Mouse (Mus musculus): ENCODE data around the gene Tmem132b.

Gene Tmem132b

DNA sequence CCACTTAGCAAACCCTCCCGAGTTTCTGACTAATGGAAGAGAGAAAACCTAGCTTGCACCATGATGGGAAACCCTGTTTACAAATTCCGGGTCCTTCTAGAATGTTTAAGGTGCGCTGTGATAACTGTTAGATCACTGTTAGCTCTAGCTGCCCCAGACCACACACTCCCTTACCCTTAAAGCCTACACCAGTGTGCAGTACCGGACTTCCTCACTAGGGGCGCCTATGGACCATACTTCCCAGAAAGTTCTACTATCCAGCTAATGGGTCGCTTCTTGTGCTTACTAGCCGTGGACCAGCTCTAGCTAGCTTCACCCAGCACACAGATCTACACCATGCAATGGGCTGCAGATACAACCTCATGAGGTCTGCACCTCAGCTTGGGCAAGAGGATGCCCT lies 195.2 kb downstream of the Tmem132b start:
- in situ Hi-C loops (cut with MboI; ENCODE audit: low pct_unique_long_range_greater_than_20kb in 1 of 2, low sequenced_read_pairs in 2 of 2, unreplicated experiment in 1 of 2): no loop called here

DNA sequence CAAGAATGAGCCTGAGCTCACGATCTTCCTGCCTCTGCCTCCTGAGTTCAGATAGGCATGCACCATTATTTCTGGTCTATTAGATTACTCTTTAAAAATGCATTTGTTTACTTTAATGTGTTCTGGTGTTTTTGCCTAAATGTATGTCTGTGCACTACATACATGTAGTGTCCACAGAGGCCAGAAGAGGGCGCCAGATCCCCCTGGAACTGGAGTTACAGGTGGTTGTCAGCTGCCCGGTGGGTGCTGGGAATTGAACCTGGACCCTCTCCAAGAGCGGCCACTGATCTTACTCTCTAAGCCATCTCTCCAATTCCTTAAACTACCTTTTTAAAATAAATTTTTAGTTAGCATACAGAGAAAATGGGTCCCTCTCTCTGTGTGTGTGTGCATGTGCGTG lies 195.9 kb downstream of the Tmem132b start:
- in situ Hi-C loops (cut with MboI; ENCODE audit: low pct_unique_long_range_greater_than_20kb in 1 of 2, low sequenced_read_pairs in 2 of 2, unreplicated experiment in 1 of 2): no loop called here

- in situ Hi-C loops (cut with MboI; ENCODE audit: low pct_unique_long_range_greater_than_20kb in 1 of 2, low sequenced_read_pairs in 2 of 2, unreplicated experiment in 1 of 2): no loop called here
These were observed 196.4 kb downstream of the Tmem132b start for GRCm38 (mm10) chr5:125727936-125728335.

DNA sequence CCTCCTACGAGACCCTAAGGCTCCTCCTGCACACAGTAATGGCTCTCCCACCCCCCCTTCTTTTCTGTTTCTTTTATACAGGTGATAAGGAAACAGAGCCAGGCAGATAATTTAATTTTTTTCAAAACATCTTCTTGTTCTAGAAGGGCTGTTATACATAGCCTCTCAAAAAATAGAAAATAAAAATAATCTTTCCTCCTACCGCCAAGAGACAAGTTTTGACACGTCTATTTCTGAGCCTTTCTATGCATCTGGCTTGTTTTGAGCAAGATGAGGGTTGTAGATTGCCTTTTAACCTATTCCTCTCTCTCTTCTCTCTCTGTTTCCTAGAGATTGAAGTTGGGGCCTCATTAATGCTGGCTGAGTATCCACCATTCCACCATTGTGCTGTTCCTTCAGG lies 196.9 kb downstream of the Tmem132b start:
- in situ Hi-C loops (cut with MboI; ENCODE audit: low pct_unique_long_range_greater_than_20kb in 1 of 2, low sequenced_read_pairs in 2 of 2, unreplicated experiment in 1 of 2): no loop called here

GRCm38 (mm10) chr5:125733806-125734205 lies 202.2 kb downstream of the Tmem132b start:
- in situ Hi-C loops (cut with MboI; ENCODE audit: low pct_unique_long_range_greater_than_20kb in 1 of 2, low sequenced_read_pairs in 2 of 2, unreplicated experiment in 1 of 2): no loop called here

DNA sequence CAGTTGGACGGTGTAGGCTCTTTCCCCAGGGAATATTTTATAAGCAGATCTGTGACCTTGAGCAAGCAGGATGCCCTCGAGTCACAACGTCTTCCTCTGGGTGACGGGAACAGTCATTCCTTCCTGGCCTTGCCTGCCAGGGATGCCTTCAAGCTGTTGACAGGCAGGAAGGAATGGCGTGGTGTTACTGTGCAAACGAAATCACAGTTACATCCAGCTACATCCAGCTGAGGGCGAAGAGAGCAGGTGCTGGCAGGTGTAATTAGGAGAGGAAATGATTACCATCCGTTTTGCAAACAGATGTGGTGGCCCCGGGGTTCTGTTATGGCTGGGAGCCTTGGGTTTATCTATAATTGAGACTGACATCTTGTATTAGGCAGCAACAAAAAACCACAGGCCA lies 205.5 kb downstream of the Tmem132b start:
- in situ Hi-C loops (cut with MboI; ENCODE audit: low pct_unique_long_range_greater_than_20kb in 1 of 2, low sequenced_read_pairs in 2 of 2, unreplicated experiment in 1 of 2): no loop called here

GRCm38 (mm10) chr5:125743503-125743902 lies 211.9 kb downstream of the Tmem132b start:
- in situ Hi-C loops (cut with MboI; ENCODE audit: low pct_unique_long_range_greater_than_20kb in 1 of 2, low sequenced_read_pairs in 2 of 2, unreplicated experiment in 1 of 2): no loop called here

- in situ Hi-C loops (cut with MboI; ENCODE audit: low pct_unique_long_range_greater_than_20kb in 1 of 2, low sequenced_read_pairs in 2 of 2, unreplicated experiment in 1 of 2): no loop called here
These were observed 214.2 kb downstream of the Tmem132b start for GRCm38 (mm10) chr5:125745727-125746126.

DNA sequence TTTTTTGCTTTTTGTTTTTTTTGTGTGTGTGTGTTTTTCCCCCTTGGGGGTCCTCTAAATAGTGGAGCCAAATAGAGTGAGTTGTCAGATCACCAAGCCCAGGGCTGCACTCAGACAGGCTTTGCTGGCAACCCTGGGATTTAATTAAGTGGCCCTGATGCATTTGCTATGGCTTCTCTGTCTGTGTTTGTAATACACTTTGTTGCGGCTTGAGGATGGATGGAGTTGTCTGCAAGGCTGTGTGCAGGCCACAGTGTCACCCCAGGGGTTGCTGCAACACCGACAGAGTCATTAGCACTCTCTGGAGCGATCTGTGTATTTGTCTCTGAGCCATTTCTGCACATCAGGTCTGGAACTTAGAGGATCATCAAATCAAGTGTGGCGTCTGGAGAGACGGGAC lies 219.9 kb downstream of the Tmem132b start:
- in situ Hi-C loops (cut with MboI; ENCODE audit: low pct_unique_long_range_greater_than_20kb in 1 of 2, low sequenced_read_pairs in 2 of 2, unreplicated experiment in 1 of 2): no loop called here

DNA sequence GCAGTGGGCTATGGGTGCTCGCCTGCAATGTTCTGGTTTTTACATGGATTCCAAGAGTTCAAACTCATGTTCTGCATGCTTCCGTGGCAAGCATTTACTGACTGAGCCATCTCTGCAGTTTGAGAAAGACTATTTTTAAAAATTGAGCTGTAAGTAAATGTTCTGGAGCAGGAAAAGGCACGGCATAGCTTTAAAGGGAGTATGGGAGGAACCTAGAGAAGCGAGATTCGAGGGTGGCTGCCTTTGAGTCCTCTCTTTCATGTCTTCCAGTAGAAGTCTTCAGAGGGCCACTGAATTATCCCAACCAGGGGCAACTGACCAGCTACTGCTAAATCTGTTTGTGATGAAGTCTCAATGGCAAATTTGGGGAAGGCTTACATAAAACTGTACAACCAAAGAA lies 221.0 kb downstream of the Tmem132b start:
- in situ Hi-C loops (cut with MboI; ENCODE audit: low pct_unique_long_range_greater_than_20kb in 1 of 2, low sequenced_read_pairs in 2 of 2, unreplicated experiment in 1 of 2): no loop called here

DNA sequence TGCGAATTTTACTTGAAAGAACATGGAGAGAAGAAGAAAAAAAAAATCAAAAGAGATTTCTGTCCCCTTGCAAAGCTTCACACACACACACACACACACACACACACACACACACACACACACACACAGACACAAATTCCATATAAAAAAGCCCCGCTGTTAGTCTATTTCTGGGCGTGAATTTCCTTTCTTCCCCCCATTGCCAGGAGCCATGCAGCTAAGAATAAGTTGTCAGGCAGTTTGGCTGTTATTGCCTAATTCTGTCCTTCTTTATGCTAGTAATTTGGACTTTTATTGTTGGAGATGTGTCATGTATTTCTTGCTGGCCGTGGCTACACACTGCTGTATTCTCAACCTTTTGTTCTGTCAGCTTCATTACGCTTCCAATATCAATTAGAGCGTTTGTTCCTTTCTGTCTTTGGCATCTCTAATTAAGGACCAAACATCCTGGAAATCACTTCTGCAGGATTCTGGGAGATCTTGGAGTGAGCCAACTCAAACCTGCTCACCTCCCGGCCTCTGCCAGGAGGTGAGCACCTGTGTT lies 225.5 kb downstream of the Tmem132b start:
- in situ Hi-C loops (cut with MboI; ENCODE audit: low pct_unique_long_range_greater_than_20kb in 1 of 2, low sequenced_read_pairs in 2 of 2, unreplicated experiment in 1 of 2): no loop called here

DNA sequence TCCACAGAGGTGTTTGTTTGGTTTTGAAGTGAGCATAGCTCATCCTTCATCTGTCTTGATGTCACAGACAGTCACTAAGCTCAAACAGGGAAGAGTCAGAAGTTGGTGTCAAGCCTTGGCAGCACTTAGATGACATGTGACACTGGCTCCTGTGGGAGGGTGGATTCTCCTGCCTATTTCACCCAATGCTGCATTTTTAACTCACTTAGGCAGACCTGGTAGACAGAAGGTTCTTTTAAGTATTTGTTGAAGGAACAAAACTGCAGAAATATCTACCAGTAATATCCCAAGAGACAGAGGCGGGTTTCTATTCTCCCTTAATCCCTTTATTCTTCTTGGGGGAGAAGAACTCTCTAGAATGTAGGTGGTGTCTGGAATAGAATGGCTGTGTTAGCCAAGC lies 226.9 kb downstream of the Tmem132b start:
- in situ Hi-C loops (cut with MboI; ENCODE audit: low pct_unique_long_range_greater_than_20kb in 1 of 2, low sequenced_read_pairs in 2 of 2, unreplicated experiment in 1 of 2): no loop called here

- in situ Hi-C loops (cut with MboI; ENCODE audit: low pct_unique_long_range_greater_than_20kb in 1 of 2, low sequenced_read_pairs in 2 of 2, unreplicated experiment in 1 of 2): no loop called here
These were observed 235.4 kb downstream of the Tmem132b start for GRCm38 (mm10) chr5:125766941-125767340.

DNA sequence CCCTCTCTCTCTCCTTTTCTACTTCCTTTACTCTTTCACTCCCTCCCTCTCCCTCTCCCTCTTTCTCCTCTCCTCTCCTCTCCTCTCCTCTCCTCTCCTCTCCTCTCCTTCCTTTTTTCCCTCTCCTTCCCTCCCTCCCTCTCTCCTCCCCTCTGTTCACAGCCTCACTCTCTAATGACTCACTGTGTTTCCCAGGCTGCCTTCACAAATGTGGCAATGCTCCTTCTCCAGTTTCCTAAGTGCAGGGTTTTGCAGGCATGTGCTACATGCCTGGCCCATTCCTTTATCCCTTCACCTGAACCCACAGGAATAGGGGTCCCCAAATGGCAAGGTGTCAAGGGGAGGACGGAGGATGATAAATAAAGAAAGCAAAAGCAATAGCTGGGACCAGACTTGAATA lies 236.4 kb downstream of the Tmem132b start:
- in situ Hi-C loops (cut with MboI; ENCODE audit: low pct_unique_long_range_greater_than_20kb in 1 of 2, low sequenced_read_pairs in 2 of 2, unreplicated experiment in 1 of 2): no loop called here

DNA sequence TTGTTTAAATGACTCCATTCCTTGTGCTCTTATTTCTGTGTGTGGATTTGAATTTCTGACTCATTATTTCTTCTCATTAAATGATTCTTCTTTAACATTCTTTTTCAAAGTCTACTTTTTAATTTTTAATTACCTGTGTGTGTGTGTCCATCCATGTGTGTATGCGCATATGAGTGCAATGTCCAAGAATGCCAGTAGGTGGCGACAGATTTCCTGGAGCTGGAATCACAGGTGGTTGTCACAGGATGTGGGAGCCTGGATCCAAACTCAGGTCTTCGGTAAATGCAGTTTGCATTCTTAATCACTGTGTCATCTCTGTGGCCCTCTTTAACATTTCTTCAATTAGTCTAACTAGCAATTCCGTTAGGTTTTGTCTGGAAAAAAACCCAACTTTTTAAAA lies 240.7 kb downstream of the Tmem132b start:
- in situ Hi-C loops (cut with MboI; ENCODE audit: low pct_unique_long_range_greater_than_20kb in 1 of 2, low sequenced_read_pairs in 2 of 2, unreplicated experiment in 1 of 2): no loop called here

DNA sequence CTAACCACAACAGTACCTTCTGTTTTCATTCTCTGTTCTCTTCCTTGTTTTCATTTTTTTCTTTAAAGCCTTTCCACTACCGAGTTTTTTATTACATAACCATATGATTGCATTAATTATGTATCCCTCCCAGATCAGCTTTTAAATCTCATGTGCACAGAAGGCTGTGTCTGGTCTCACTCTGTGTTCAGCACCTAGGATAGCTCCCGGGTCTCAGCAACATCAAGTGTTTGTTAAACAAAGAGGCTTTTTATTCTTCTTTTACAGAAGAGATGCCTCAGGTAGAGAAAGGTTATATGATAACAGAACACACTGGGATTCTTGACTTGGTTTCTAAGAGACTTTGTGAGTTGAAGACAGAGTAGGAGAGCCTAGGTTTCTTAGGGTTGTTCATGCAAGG lies 241.2 kb downstream of the Tmem132b start:
- in situ Hi-C loops (cut with MboI; ENCODE audit: low pct_unique_long_range_greater_than_20kb in 1 of 2, low sequenced_read_pairs in 2 of 2, unreplicated experiment in 1 of 2): no loop called here

GRCm38 (mm10) chr5:125780332-125780731 lies 248.8 kb downstream of the Tmem132b start:
- in situ Hi-C loops (cut with MboI; ENCODE audit: low pct_unique_long_range_greater_than_20kb in 1 of 2, low sequenced_read_pairs in 2 of 2, unreplicated experiment in 1 of 2): no loop called here

DNA sequence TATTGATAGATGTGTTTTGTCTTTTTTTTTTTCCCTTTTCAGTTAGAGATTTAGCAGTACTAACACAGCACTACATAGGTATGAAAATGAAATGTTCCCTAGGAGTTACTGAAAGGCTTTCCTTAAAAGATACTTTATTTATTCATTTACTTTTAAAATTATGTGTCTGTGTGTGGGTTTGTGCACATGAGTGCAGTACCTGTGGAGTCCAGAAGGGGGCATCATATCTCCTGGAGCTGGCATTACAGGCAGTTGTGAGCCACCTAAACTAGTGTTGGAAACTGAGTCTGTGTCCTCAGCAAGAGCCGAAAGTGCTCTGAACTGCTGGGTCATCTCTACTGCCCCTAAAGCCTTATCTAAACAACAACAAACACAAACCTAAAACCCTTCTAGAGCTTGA lies 261.1 kb downstream of the Tmem132b start:
- in situ Hi-C loops (cut with MboI; ENCODE audit: low pct_unique_long_range_greater_than_20kb in 1 of 2, low sequenced_read_pairs in 2 of 2, unreplicated experiment in 1 of 2): no loop called here

DNA sequence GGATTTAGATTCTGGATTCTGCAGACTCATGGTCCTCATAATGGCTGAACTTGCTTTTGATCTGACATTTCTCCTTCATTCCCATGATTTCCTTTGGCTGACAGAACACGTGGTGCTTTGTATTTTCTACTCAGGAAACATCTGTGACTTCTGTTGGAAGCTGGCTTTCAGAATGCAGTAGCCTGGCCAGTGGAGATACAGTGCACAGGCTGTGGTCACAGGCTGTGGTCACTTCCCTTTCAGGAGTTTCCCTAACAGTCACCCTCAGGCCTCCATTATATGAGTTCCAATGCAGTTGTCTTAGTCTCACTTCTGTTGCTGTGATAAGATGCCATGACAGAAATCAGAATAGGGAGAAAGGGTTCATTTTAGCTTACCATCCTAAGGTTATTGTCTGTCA lies 262.7 kb downstream of the Tmem132b start:
- in situ Hi-C loops (cut with MboI; ENCODE audit: low pct_unique_long_range_greater_than_20kb in 1 of 2, low sequenced_read_pairs in 2 of 2, unreplicated experiment in 1 of 2): no loop called here

DNA sequence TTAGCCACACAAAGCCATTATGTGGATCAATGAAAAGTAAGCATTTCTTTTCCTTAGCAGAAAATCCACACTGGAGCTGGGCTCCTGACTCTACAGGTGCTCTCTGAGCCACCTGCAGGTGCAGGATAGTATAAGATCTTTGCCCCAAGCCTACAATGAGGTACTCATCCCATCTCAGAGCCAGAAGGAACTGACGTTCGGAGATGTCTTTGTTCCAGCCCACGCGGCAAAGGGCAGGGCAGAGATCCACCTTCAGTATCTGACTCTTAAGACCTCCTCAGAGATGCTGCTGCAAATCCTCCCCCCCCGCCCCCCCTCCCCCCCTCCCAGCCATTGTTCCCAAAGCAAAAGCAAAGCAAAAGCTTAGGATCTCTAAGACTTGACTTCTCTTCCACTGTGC lies 268.0 kb downstream of the Tmem132b start:
- in situ Hi-C loops (cut with MboI; ENCODE audit: low pct_unique_long_range_greater_than_20kb in 1 of 2, low sequenced_read_pairs in 2 of 2, unreplicated experiment in 1 of 2): no loop called here

DNA sequence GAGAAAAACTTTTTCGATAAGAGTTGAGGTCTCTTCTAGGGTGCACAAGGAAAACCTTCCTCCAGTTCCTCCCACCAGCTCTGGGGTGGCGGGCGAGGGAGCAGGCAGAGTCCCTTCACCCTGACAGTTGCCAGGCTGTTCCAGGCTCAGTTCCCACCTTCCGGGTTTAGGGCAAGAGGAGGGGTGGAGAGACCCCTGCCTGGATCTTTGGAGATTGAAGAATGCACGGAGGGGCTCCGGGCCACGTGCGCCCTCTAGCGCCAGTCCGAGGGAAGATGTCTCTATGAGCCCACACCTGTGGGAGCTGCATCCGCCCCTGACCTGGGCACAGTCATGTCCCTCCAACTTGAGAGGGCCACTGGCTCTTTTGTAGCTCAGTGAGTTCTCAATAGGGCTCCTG lies 268.5 kb downstream of the Tmem132b start:
- in situ Hi-C loops (cut with MboI; ENCODE audit: low pct_unique_long_range_greater_than_20kb in 1 of 2, low sequenced_read_pairs in 2 of 2, unreplicated experiment in 1 of 2): no loop called here

Data from mouse embryonic stem cell (cell line).